Mouse (Mus musculus) forebrain, embryonic 13.5 days (tissue): ENCODE results near the gene Rbbp7. TPM values are rescaled to one million over a fixed set of nuclear protein-coding genes. Genes with fewer than 3 reads are reported as not detected.
"Not testable (repeated sequence)": the region's sequence is repeated elsewhere in the genome, so short reads cannot be mapped to it uniquely, and the experiment has no call there.

Source experiments
- ATAC-seq: fragments of 200-750 bp; cut with Nextera tagmentation; 2 replicates; pipeline ENCODE4 v1.8.0; 2017
- H3K27ac ChIP-seq: fragments of 300-500 bp; sonication (generic); 2 replicates; pipeline ENCODE4 v1.5.1; 2015; ENCODE audit warnings: inconsistent platforms, mild to moderate bottlenecking, moderate library complexity
- H3K27me3 ChIP-seq: fragments of 300-500 bp; sonication (generic); 2 replicates; pipeline ENCODE4 v1.6.1; 2015; ENCODE audit warnings: mild to moderate bottlenecking, inconsistent platforms
- H3K36me3 ChIP-seq: fragments of 300-500 bp; sonication (generic); 2 replicates; pipeline ENCODE4 v1.6.1; 2015; ENCODE audit warnings: mild to moderate bottlenecking, inconsistent platforms; ENCODE audit not compliant: poor library complexity, severe bottlenecking
- H3K4me1 ChIP-seq: fragments of 300-500 bp; sonication (generic); 2 replicates; pipeline ENCODE4 v1.6.1; 2015; ENCODE audit warnings: inconsistent platforms
- H3K4me2 ChIP-seq: fragments of 300-500 bp; sonication (generic); 2 replicates; pipeline ENCODE4 v1.6.1; 2015; ENCODE audit warnings: inconsistent platforms, mild to moderate bottlenecking, moderate library complexity
- H3K4me3 ChIP-seq: fragments of 300-500 bp; sonication (generic); 2 replicates; pipeline ENCODE4 v1.5.1; 2015; ENCODE audit warnings: mild to moderate bottlenecking, inconsistent platforms
- H3K9ac ChIP-seq: fragments of 300-500 bp; sonication (generic); 2 replicates; pipeline ENCODE4 v1.6.1; 2015; ENCODE audit warnings: mild to moderate bottlenecking, inconsistent platforms
- H3K9me3 ChIP-seq: fragments of 300-500 bp; sonication (generic); replicated peaks from 2 replicates; pipeline ENCODE4 v1.6.1; 2016; ENCODE audit warnings: inconsistent platforms
- WGBS: fragments of 180-500 bp; shearing (Covaris S2); methylation state at CpG from one replicate; pipeline ENCODE4 v1.1.7; 2015; 5-methylcytosine and 5-hydroxymethylcytosine counted together
- polyA plus RNA-seq: library from polyadenylated mRNA; unstranded; fragments of >200 nt; fragmentation: Nextera tagmentation; extraction: Ambion mirVana; gene quantifications from 2 replicates; pipeline ENCODE4 v1.2.1, GENCODE M21; 2015

Gene Rbbp7
- polyA plus RNA-seq, 1 experiment from 2014 or later, result 266 TPM

DNA sequence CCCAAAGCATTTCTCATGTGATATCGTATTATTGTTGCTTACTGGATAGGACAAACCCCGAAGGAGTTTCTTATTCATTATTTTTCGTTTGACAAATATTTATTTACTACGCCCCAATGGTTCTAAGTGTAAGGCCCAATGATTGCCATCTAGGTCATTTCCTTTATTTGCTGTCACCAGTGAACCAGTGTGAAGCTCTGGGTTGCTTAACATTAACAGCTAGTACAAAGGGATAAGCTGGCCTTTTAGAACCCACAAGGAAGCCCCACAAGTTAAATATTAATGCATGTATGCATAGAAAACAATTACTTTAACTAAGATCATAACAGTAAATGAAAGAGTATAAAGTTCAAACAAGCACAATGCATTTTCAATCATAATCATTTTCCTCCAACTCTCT lies 5.9 kb upstream of the Rbbp7 start:
- 87% methylated on average over 4 of the region's 4 CpGs for WGBS
- peaks cover 2% of the 10 kb centered on the region for H3K4me1 ChIP-seq
- no peak overlapping the region for H3K9ac ChIP-seq
- no peaks in the 10 kb centered on the region for H3K27me3 ChIP-seq
- no peaks in the 10 kb centered on the region for H3K36me3 ChIP-seq
- H3K4me3 ChIP-seq, result no peak overlapping the region
- no peaks in the 10 kb centered on the region for H3K9me3 ChIP-seq
- ATAC-seq, result no peak
- H3K27ac ChIP-seq, result no peak overlapping the region
- H3K4me2 ChIP-seq, result no peak overlapping the region

- Histone ChIP-seq H3K4me2 (no peak overlapping the region), H3K4me3 (no peak overlapping the region), H3K36me3 (no peaks in the 10 kb centered on the region), H3K9me3 (no peaks in the 10 kb centered on the region), H3K27ac (no peak overlapping the region), H3K27me3 (no peaks in the 10 kb centered on the region), H3K9ac (no peak overlapping the region), H3K4me1 (peaks cover 5% of the 10 kb centered on the region)
- 34% methylated on average over 7 of the region's 7 CpGs for WGBS
- no peak for ATAC-seq
Observed at GRCm38 (mm10) chrX:162756058-162756457, 4.1 kb upstream of the Rbbp7 start.

DNA sequence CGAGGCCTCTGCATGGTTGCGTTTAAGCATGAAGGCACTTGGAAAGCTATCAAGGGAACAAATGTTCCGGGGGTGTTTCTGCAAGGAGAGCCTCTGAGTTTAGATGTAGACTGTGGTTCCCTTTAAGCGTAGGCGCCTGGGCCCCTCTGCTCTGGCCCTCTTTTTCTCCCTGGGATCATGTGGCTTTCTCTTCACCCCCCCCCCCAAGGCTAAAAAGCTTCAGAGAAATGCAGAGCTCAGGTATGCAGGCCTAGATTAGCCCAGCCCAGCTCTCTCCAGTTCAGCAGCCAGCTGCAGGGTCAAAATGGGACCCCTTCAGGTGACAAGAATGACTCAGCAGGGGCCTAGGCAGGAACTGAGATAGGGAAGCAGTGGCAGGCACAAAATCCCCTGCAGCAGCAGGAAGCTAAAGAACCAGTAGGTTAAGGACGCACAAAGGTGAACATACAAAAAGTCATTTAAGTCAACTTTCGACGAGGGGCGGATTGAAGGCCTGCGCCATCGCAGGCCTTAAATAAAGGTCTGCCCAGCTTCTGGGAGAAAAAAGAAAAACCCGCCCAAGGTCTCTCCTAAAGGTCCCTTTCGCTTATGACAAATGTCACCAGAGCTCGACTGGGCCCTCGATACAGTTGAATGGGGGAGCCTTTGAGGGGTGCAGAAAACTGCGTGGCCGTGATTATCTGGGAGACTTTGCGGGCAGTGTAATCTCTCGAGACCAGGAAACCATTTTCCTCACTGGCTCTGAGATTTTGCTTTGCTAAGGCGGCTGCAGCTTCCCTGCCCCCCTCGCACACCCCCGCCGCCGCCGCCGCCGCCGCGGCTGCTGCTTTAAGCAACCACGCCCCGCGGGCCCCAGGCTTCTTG lies 719 bp upstream of the Rbbp7 start:
- peak overlapping the region; percentile 61 for H3K4me3 ChIP-seq
- H3K9ac ChIP-seq, result peak overlapping the region; percentile 56
- H3K9me3 ChIP-seq, result no peaks in the 10 kb centered on the region
- peak overlapping the region; percentile 55 for H3K4me2 ChIP-seq
- H3K27ac ChIP-seq, result peak overlapping the region; percentile 88
- H3K4me1 ChIP-seq, result peaks cover 8% of the 10 kb centered on the region
- H3K36me3 ChIP-seq, result 0 out of 2 replicates have a peak, but pooled peaks cover 3% of the 10 kb centered on the region
- no peaks in the 10 kb centered on the region for H3K27me3 ChIP-seq
- 26% methylated on average over 21 of the region's 32 CpGs for WGBS
- ATAC-seq, result no peak

GRCm38 (mm10) chrX:162760958-162761515 lies 835 bp downstream of the Rbbp7 start:
- H3K4me3 ChIP-seq, result peak overlapping the region; percentile 61
- H3K9me3 ChIP-seq, result no peaks in the 10 kb centered on the region
- peak overlapping the region; percentile 66 for H3K4me2 ChIP-seq
- H3K9ac ChIP-seq, result peak overlapping the region; percentile 71
- WGBS, result 23% methylated on average over 37 of the region's 50 CpGs
- H3K27ac ChIP-seq, result peak overlapping the region; percentile 91
- H3K36me3 ChIP-seq, result 0 out of 2 replicates have a peak, but pooled peaks cover 3% of the 10 kb centered on the region
- ATAC-seq, result peak; percentile 14; the same call in 1 of the 2 replicates
- H3K27me3 ChIP-seq, result no peaks in the 10 kb centered on the region
- H3K4me1 ChIP-seq, result peaks cover 8% of the 10 kb centered on the region

- no peak overlapping the region for H3K27ac ChIP-seq
- no peaks in the 10 kb centered on the region for H3K9me3 ChIP-seq
- no peak for ATAC-seq
- no peaks in the 10 kb centered on the region for H3K27me3 ChIP-seq
- H3K36me3 ChIP-seq, result 0 out of 2 replicates have a peak, but pooled peaks cover 3% of the 10 kb centered on the region
- WGBS, result 56% methylated on average over 9 of the region's 9 CpGs
- H3K4me1 ChIP-seq, result peaks cover 8% of the 10 kb centered on the region
- peak overlapping the region; percentile 61 for H3K4me3 ChIP-seq
- peak overlapping the region; percentile 66 for H3K4me2 ChIP-seq
- H3K9ac ChIP-seq, result peak overlapping the region; percentile 71
Observed at GRCm38 (mm10) chrX:162761716-162762395, 1.7 kb downstream of the Rbbp7 start.

DNA sequence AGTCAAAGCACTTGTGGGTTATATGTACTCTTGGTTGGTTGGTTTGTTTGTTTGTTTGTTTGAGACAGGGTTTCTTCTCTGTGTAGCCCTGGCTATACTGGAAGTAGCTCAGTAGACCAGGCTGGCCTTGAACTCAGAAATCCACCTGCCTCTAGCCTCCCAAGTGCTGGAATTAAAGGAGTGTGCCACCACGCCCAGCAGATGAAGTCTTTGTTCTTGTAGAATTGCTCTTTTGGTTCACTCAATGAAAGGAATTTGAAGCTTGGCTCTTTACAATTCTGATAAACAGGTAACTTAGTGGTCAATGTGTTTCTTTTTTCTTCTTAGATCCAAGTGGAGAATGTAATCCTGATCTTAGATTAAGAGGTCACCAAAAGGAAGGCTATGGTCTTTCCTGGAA lies 10.5 kb downstream of the Rbbp7 start:
- no peak for ATAC-seq
- WGBS, result 69% methylated on average over 1 of the region's 1 CpGs

DNA sequence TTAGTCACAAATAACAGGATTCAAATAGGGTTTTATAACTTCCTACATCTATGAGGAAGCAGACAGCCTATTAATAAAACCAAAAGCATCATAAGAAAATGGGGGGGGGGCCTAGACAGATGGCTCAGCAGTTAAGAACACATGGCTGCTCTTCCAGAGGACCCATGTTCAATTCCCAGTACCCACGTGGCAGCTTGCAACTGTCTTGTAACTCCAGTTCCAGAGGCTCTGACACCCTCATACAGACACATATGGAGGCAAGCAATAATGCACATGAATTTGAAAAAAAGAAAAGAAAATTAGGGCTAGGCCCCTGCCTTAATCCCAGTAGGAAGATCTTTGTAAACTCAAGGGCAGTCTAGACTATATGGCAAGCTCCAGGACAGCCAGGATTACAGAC lies 28.2 kb downstream of the Rbbp7 start:
- H3K36me3 ChIP-seq, result peaks cover 12% of the 10 kb centered on the region
- ATAC-seq, result no peak
- no peak overlapping the region for H3K4me2 ChIP-seq
- no peak overlapping the region for H3K27ac ChIP-seq
- 76% methylated on average over 1 of the region's 1 CpGs for WGBS
- no peak overlapping the region for H3K9ac ChIP-seq
- H3K27me3 ChIP-seq, result no peaks in the 10 kb centered on the region
- no peaks in the 10 kb centered on the region for H3K4me1 ChIP-seq
- H3K4me3 ChIP-seq, result no peak overlapping the region
- no peaks in the 10 kb centered on the region for H3K9me3 ChIP-seq

More for the DNA sequence above, 10.5 kb downstream of the Rbbp7 start:
- Histone ChIP-seq H3K4me2 (no peak overlapping the region), H3K36me3 (peaks cover 27% of the 10 kb centered on the region), H3K27ac (no peak overlapping the region), H3K9me3 (no peaks in the 10 kb centered on the region), H3K27me3 (no peaks in the 10 kb centered on the region), H3K4me1 (no peaks in the 10 kb centered on the region), H3K4me3 (no peak overlapping the region), H3K9ac (no peak overlapping the region)

GRCm38 (mm10) chrX:162791392-162791791 lies 31.2 kb downstream of the Rbbp7 start:
- H3K36me3 ChIP-seq, H3K4me1 ChIP-seq, H3K27me3 ChIP-seq, H3K4me2 ChIP-seq, H3K9me3 ChIP-seq, H3K9ac ChIP-seq, H3K4me3 ChIP-seq, ATAC-seq, H3K27ac ChIP-seq: not testable (repeated sequence)
- WGBS, result 74% methylated on average over 5 of the region's 5 CpGs

DNA sequence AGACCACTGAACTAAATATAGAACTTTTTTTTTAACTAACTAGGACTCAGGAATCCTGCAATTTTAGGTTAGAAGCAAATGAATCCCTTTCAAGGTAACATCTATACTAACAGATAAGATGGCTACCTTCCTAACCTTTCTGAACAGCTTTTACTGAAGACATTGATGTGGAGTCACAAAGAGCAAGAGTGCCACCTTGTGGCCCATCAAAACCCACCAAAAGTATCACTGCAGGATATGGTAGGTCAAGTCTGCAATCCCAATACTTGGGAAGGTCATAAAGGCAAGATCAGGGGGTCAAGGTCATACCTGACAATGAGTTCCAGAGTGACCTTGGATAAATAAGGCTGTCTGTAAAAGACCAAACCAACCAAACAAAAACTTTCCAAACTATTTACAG lies 40.2 kb downstream of the Rbbp7 start:
- H3K4me1 ChIP-seq, result no peaks in the 10 kb centered on the region
- ATAC-seq, result no peak
- no peaks in the 10 kb centered on the region for H3K9me3 ChIP-seq
- no peak overlapping the region for H3K4me2 ChIP-seq
- no peak overlapping the region for H3K4me3 ChIP-seq
- 0 out of 2 replicates have a peak, but pooled peaks cover 4% of the 10 kb centered on the region for H3K36me3 ChIP-seq
- H3K9ac ChIP-seq, result no peak overlapping the region
- H3K27me3 ChIP-seq, result no peaks in the 10 kb centered on the region
- H3K27ac ChIP-seq, result no peak overlapping the region

- no peak overlapping the region for H3K27ac ChIP-seq
- H3K4me2 ChIP-seq, result peak overlapping the region; percentile 74
- peak overlapping the region; percentile 70; the same call in 1 of the 2 replicates for H3K9ac ChIP-seq
- H3K9me3 ChIP-seq, result no peaks in the 10 kb centered on the region
- H3K36me3 ChIP-seq, result no peaks in the 10 kb centered on the region
- H3K4me3 ChIP-seq, result peak overlapping the region; percentile 55
- H3K4me1 ChIP-seq, result peaks cover 4% of the 10 kb centered on the region; the same call in 1 of the 2 replicates
- 40% methylated on average over 6 of the region's 6 CpGs for WGBS
- no peak for ATAC-seq
- H3K27me3 ChIP-seq, result no peaks in the 10 kb centered on the region
Observed at GRCm38 (mm10) chrX:162828016-162828415, 67.8 kb downstream of the Rbbp7 start.
